In genomic region chr10:24200099-24200498, GRCm38 (mm10) we compare ENCODE assay signal across 17 mouse cellular contexts. TPM values are rescaled to one million over a fixed set of nuclear protein-coding genes. Genes with fewer than 3 reads are reported as not detected.
"Had no signal": no experiment of that assay in that cellular context is flagged by ENCODE, and none has a peak within 500 bp of the region (broad histone marks: within the 10 kb centered on the region; RNA-seq: fewer than 3 reads in every experiment).

No protein-coding gene starts in this region.

- DNase-seq: kidney, adult 2 months; kidney, postnatal 25 days; layer of hippocampus, adult 9-11 months; liver, embryonic 13.5 days; lung, adult 2 months; lung, postnatal 14 days; lung, postnatal 4 days; midbrain, embryonic 14.5 days; thymus, adult 18-20 months; thymus, postnatal 36 days had no signal

- H3K27ac ChIP-seq: kidney, postnatal 0 days; layer of hippocampus, adult 2 months; left cerebral cortex, adult 2 months; liver, embryonic 13.5 days had no signal

- H3K4me3 ChIP-seq: layer of hippocampus, adult 2 months; left cerebral cortex, adult 2 months; liver, embryonic 13.5 days had no signal

- H3K4me2 ChIP-seq: liver, embryonic 13.5 days; midbrain, embryonic 11.5 days had no signal

- H3K4me1 ChIP-seq: liver, embryonic 13.5 days had no signal

- H3K9ac ChIP-seq: liver, embryonic 13.5 days had no signal

- H3K27me3 ChIP-seq: liver, embryonic 13.5 days had no signal

- H3K9me3 ChIP-seq: liver, embryonic 13.5 days had no signal

- H3K36me3 ChIP-seq: liver, embryonic 13.5 days had no signal

RNA-seq across cellular contexts. Expression of gene Moxd1, which starts 23.2 kb away (rescaled TPM):
- total RNA-seq: liver, adult 2 months; megakaryocyte progenitor cell, adult 5-6 weeks; megakaryocyte-erythroid progenitor cell, adult 5-6 weeks had no signal
- polyA plus RNA-seq: liver, adult 2 months had no signal
